Mouse (Mus musculus) neural tube, embryonic 11.5 days (tissue): ENCODE data around the gene Cyct. TPM values are rescaled to one million over a fixed set of nuclear protein-coding genes. Genes with fewer than 3 reads are reported as not detected.
A peak's percentile ranks its signal among the peaks of the same experiment; 100 is the strongest.

Experiments
- ATAC-seq: fragments of 200-750 bp; cut with Nextera tagmentation; 2 replicates; pipeline ENCODE4 v1.8.0; 2017; ENCODE audit warnings: moderate number of reproducible peaks, mild to moderate bottlenecking, moderate TSS enrichment, moderate library complexity; ENCODE audit not compliant: insufficient read depth, low FRiP score, low TSS enrichment
- DNase-seq: peaks from one replicate; pipeline ENCODE4 v3.0.0-alpha.2; 2015; ENCODE audit warnings: low spot score
- H3K27ac ChIP-seq: fragments of 300-500 bp; sonication (generic); 2 replicates; pipeline ENCODE4 v1.5.1; 2014; ENCODE audit warnings: low read depth, mild to moderate bottlenecking, low read length
- H3K27me3 ChIP-seq: fragments of 300-500 bp; sonication (generic); 2 replicates; pipeline ENCODE4 v1.6.1; 2014; ENCODE audit warnings: mild to moderate bottlenecking, low read length, mixed read lengths; ENCODE audit not compliant: control insufficient read depth, insufficient read depth
- H3K36me3 ChIP-seq: fragments of 300-500 bp; sonication (generic); 2 replicates; pipeline ENCODE4 v1.6.1; 2014; ENCODE audit warnings: mild to moderate bottlenecking, low read length, moderate library complexity, mixed read lengths; ENCODE audit not compliant: control insufficient read depth, insufficient read depth
- H3K4me1 ChIP-seq: fragments of 300-500 bp; sonication (generic); 2 replicates; pipeline ENCODE4 v1.6.1; 2014; ENCODE audit warnings: low read length, mixed read lengths; ENCODE audit not compliant: control insufficient read depth, insufficient read depth
- H3K4me2 ChIP-seq: fragments of 300-500 bp; sonication (generic); 2 replicates; pipeline ENCODE4 v1.6.1; 2014; ENCODE audit warnings: low read depth, mild to moderate bottlenecking, moderate library complexity
- H3K4me3 ChIP-seq: fragments of 300-500 bp; sonication (generic); 2 replicates; pipeline ENCODE4 v1.5.1; 2014; ENCODE audit warnings: low read depth, low read length
- H3K9ac ChIP-seq: fragments of 300-500 bp; sonication (generic); 2 replicates; pipeline ENCODE4 v1.6.1; 2014; ENCODE audit warnings: mild to moderate bottlenecking, low read length
- H3K9me3 ChIP-seq: fragments of 300-500 bp; sonication (generic); 2 replicates; pipeline ENCODE4 v1.6.1; 2016; ENCODE audit warnings: low read length; ENCODE audit not compliant: control insufficient read depth
- WGBS: fragments of 180-500 bp; shearing (Covaris S2); extraction: QIAGEN DNeasy Blood & Tissue Kit; methylation state at CpG from one replicate; pipeline ENCODE4 v1.1.7; 2014; 5-methylcytosine and 5-hydroxymethylcytosine counted together
- polyA plus RNA-seq: library from polyadenylated mRNA; unstranded; fragments of >200 nt; fragmentation: Nextera tagmentation; extraction: Ambion mirVana; gene quantifications from 2 replicates; pipeline ENCODE4 v1.2.1, GENCODE M21; 2014

Gene Cyct
- polyA plus RNA-seq, 1 experiment from 2014 or later: not detected

DNA sequence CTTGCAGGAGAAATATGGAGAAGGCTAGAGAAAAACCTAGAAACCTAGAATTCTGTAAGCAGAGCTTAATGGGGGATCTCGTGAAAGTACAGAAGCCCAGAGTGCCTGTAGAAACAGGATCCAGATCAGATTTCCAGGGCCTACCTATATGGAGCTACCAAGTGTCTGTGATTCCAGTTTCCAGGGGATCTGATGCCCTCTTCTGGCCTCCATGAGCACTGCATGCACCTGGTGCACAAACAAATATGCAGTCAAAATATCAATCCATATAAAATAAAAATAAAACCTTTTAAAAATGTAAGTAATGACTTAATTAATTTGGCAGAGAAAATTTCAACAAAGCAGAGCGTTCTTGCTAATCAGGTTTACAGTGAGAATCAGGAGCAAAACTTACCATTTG is 1.9 kb upstream of the Cyct start:
- ATAC-seq: no peak
- Histone ChIP-seq H3K4me3 (no peak overlapping the region), H3K27ac (no peak overlapping the region), H3K4me1 (no peaks in the 10 kb centered on the region), H3K36me3 (no peaks in the 10 kb centered on the region), H3K9ac (no peak overlapping the region), H3K4me2 (no peak overlapping the region), H3K9me3 (no peaks in the 10 kb centered on the region), H3K27me3 (no peaks in the 10 kb centered on the region)
- WGBS: 51% methylated on average over 2 of the region's 2 CpGs
- no peak for DNase-seq

GRCm38 (mm10) chr2:76347839-76348238 is 12.4 kb downstream of the Cyct start:
- H3K36me3 ChIP-seq: no peaks in the 10 kb centered on the region
- ATAC-seq: no peak
- no peaks in the 10 kb centered on the region for H3K4me1 ChIP-seq
- H3K9ac ChIP-seq: no peak overlapping the region
- no peak overlapping the region for H3K4me3 ChIP-seq
- no peak overlapping the region for H3K27ac ChIP-seq
- 83% methylated on average over 6 of the region's 6 CpGs for WGBS
- H3K9me3 ChIP-seq: no peaks in the 10 kb centered on the region
- no peak overlapping the region for H3K4me2 ChIP-seq
- DNase-seq: no peak
- H3K27me3 ChIP-seq: no peaks in the 10 kb centered on the region

GRCm38 (mm10) chr2:76342146-76342545 is 18.1 kb downstream of the Cyct start:
- H3K4me1 ChIP-seq: no peaks in the 10 kb centered on the region
- H3K9ac ChIP-seq: no peak overlapping the region
- no peaks in the 10 kb centered on the region for H3K36me3 ChIP-seq
- no peak overlapping the region for H3K4me2 ChIP-seq
- H3K9me3 ChIP-seq: no peaks in the 10 kb centered on the region
- no peak overlapping the region for H3K4me3 ChIP-seq
- ATAC-seq (no peak), DNase-seq (no peak)
- 0 out of 2 replicates have a peak, but pooled peaks cover 6% of the 10 kb centered on the region for H3K27me3 ChIP-seq
- 89% methylated on average over 9 of the region's 9 CpGs for WGBS
- H3K27ac ChIP-seq: no peak overlapping the region

DNA sequence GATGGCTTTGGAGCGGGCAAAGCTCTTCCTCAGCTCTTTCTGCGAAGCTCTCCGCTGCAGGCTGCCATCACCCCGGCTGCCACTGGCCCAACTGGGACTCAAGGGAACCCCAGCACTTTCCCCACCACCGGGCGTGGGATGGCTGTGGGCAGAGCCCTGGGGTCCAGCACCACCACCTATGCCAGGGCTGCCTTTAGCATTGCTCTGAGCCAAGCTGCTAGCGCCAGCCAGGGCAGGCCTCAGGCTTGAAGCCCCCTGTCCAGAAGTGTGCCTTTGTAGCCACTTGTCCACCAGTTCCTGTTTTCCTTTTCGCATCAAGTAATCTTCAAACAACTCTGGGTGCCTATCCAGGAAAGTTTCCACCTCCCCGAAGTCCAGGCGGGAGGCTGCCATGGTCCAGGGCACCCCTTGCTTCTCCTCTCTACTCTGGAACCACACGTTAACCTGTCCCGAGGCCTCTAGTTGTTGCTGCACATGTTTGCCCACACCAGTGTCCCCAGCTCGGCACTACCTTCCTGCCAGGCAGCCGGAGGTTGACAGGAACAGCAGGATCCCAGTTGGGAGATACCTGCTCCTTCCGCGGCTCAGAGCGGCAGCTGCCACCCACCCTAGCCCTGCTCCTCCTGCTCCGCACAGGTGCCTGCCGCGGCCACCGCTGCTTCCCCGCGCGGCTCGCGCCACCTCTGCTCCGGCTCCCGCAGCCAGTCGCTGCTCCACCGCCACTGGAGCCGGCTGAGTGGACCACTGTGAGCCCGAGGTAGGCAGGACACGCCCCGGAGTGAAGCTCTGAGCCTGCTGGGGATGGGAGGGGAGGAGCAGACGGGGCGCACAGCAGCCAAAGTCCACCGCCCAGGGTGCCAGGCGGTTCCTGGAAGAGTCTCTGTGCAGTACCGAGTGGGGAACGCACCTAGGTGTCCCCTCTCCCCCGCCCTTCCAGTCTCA is 21.8 kb downstream of the Cyct start, which contains the start of gene Pde11a:
Gene Pde11a (minus strand): TSS at position 560 of the 942 bp plus-strand sequence.
- Histone ChIP-seq H3K27me3 (0 out of 2 replicates have a peak, but pooled peaks cover 6% of the 10 kb centered on the region), H3K9ac (peak within 1 kb of the TSS; percentile 5), H3K4me1 (no peaks in the 10 kb centered on the region), H3K4me2 (peak within 1 kb of the TSS; percentile 59), H3K36me3 (no peaks in the 10 kb centered on the region), H3K4me3 (peak within 1 kb of the TSS; percentile 28), H3K27ac (no peak within 1 kb of the TSS), H3K9me3 (no peaks in the 10 kb centered on the region)
- ATAC-seq (peak; percentile 31; the same call in 1 of the 2 replicates), DNase-seq (peak; percentile 40)
- WGBS: 20% methylated on average over 36 of the region's 41 CpGs

- Histone ChIP-seq H3K27me3 (0 out of 2 replicates have a peak, but pooled peaks cover 6% of the 10 kb centered on the region), H3K4me2 (no peak overlapping the region), H3K4me1 (no peaks in the 10 kb centered on the region), H3K36me3 (no peaks in the 10 kb centered on the region), H3K9ac (no peak overlapping the region), H3K4me3 (no peak overlapping the region), H3K9me3 (no peaks in the 10 kb centered on the region), H3K27ac (no peak overlapping the region)
- 86% methylated on average over 5 of the region's 5 CpGs for WGBS
- no peak for ATAC-seq
- DNase-seq: no peak
These were observed 25.7 kb downstream of the Cyct start for GRCm38 (mm10) chr2:76334596-76334995.

- Histone ChIP-seq H3K9ac (no peak overlapping the region), H3K9me3 (no peaks in the 10 kb centered on the region), H3K36me3 (no peaks in the 10 kb centered on the region), H3K27me3 (no peaks in the 10 kb centered on the region), H3K4me3 (no peak overlapping the region), H3K4me1 (no peaks in the 10 kb centered on the region), H3K4me2 (no peak overlapping the region), H3K27ac (no peak overlapping the region)
- DNase-seq (no peak), ATAC-seq (no peak)
- 81% methylated on average over 11 of the region's 11 CpGs for WGBS
These were observed 28.0 kb downstream of the Cyct start for GRCm38 (mm10) chr2:76332161-76332805.

GRCm38 (mm10) chr2:76330081-76330480 is 30.2 kb downstream of the Cyct start:
- Histone ChIP-seq H3K4me2 (no peak overlapping the region), H3K4me3 (no peak overlapping the region), H3K9ac (no peak overlapping the region), H3K36me3 (no peaks in the 10 kb centered on the region), H3K9me3 (no peaks in the 10 kb centered on the region), H3K4me1 (no peaks in the 10 kb centered on the region), H3K27me3 (no peaks in the 10 kb centered on the region), H3K27ac (no peak overlapping the region)
- WGBS: 92% methylated on average over 5 of the region's 5 CpGs
- DNase-seq: no peak
- ATAC-seq: no peak

- no peaks in the 10 kb centered on the region for H3K27me3 ChIP-seq
- no peak for ATAC-seq
- no peak overlapping the region for H3K27ac ChIP-seq
- no peak overlapping the region for H3K4me3 ChIP-seq
- no peak overlapping the region for H3K9ac ChIP-seq
- no peak overlapping the region for H3K4me2 ChIP-seq
- H3K4me1 ChIP-seq: no peaks in the 10 kb centered on the region
- WGBS: 89% methylated on average over 3 of the region's 3 CpGs
- DNase-seq: no peak
- H3K9me3 ChIP-seq: no peaks in the 10 kb centered on the region
- H3K36me3 ChIP-seq: no peaks in the 10 kb centered on the region
These were observed 34.1 kb downstream of the Cyct start for GRCm38 (mm10) chr2:76326161-76326560.
